Mouse (Mus musculus) T-helper 2 cell (primary cell): Measurements from ENCODE around the gene Trim50.

Source experiments
- in situ Hi-C: fragments of 300-600 bp; cut with MboI, MseI; formaldehyde crosslinking; loops from one replicate; pipeline ENCODE4 v1.15.1; 2025; ENCODE audit warnings: high pct_unique_total_duplicates

Gene Trim50

GRCm38 (mm10) chr5:135369787-135370654 is 16.9 kb downstream of the Trim50 start, which contains the start of gene Nsun5:
Nsun5 (plus strand) TSS chr5:135369953.
- in situ Hi-C loops: no loop called here

- in situ Hi-C loops: no loop called here
Measured at GRCm38 (mm10) chr5:135371195-135371594, 18.1 kb downstream of the Trim50 start.

DNA sequence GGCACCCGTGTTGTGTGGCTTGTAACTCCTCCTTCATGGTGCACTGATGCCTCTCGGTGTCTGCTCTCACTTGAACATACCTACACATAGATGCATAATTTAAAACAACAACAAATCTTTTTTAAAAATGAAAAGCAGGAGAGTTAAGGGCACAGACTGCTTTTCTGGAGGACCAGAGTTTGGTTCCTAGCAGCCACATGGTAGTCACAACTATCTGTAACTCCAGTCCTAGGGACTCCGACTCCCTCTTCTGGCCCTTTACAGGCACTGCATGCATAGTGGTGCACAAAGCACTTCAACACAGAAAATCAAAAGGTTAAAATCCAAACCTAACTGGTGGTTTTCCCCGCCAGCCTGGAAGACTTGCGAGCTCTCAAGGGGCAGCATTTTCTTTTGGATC is 20.5 kb downstream of the Trim50 start:
- in situ Hi-C loops: no loop called here

- in situ Hi-C loops: loop anchor here (5.0 kb wide), 1 partner anchor 178 kb away; no protein-coding TSS in a partner anchor
Measured at GRCm38 (mm10) chr5:135375167-135375566, 22.1 kb downstream of the Trim50 start.

- in situ Hi-C loops: loop anchor here (5.0 kb wide), 1 partner anchor 179 kb away; no protein-coding TSS in a partner anchor
Measured at GRCm38 (mm10) chr5:135376341-135376740, 23.2 kb downstream of the Trim50 start.

GRCm38 (mm10) chr5:135380681-135381080 is 27.6 kb downstream of the Trim50 start:
- in situ Hi-C loops: no loop called here

GRCm38 (mm10) chr5:135381356-135381925 is 28.3 kb downstream of the Trim50 start:
- in situ Hi-C loops: no loop called here

DNA sequence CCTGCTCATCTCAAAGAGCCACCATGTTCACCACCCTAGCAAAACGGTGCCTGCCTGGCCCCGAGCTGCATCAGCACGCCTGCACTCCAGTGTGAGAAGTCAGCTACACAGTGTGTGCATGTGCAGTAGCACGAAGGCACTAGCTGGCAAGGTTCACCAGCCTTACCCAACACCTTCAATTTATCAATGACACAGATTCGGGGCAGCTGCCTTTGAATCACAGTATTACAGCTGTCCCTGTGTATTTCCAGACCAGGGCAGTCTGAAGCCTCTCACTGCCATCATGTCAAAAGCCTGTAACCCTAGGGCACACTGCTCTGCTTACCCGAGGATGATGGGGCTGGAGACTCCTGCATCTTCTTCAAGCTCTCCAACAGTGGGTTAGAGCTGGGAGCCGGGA is 29.7 kb downstream of the Trim50 start:
- in situ Hi-C loops: no loop called here

GRCm38 (mm10) chr5:135383771-135384170 is 30.7 kb downstream of the Trim50 start:
- in situ Hi-C loops: no loop called here

DNA sequence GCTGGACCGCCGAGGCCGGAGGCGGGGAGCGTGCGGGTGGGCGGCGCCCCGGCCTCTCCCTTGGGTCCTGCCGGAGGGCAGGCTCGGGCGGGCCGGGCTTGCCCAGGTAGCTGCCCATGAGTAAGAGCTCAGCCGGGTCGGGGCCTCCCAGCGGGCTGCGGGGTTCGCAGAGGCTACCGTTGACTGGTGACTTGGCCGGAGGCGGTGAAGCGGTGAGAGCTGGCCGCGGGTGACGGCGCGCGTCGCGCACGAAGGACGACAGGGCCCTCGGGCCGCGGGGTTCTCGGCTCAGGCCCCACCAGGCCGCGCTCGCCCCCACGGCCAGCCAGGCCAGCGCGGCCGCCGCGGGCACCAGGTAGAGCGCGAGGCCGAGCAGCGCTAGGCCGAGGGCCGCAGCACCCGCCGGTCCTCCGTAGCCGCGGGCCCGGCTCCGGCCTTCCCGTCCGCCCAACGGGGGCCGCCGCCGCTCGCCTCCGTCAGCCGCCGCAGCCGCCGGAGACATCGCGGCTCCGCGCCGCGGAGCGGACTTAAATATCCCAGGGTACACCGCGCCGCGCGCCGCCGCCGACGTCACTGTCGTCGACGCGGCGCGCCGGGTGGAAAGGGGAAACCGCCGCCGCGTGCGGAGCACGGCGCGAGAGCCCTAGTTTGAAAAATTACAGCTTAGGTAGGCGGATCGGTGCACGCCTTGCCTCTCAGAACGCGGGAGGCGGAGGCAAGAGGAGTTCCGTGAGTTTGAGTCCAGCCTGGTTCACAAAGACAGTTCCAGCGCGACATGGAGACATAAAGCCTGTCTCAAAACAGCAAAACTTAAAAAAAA is 41.1 kb downstream of the Trim50 start, which contains the start of gene Pom121:
TSS of gene Pom121 (minus strand) at position 543 of the 820 bp plus-strand sequence.
- in situ Hi-C loops: no loop called here

GRCm38 (mm10) chr5:135395826-135396225 is 42.7 kb downstream of the Trim50 start:
- in situ Hi-C loops: no loop called here

- in situ Hi-C loops: no loop called here
Measured at GRCm38 (mm10) chr5:135399382-135399781, 46.3 kb downstream of the Trim50 start.

GRCm38 (mm10) chr5:135400244-135400643 is 47.1 kb downstream of the Trim50 start:
- in situ Hi-C loops: no loop called here

- in situ Hi-C loops: loop anchor here (5.0 kb wide), 1 partner anchor 62 kb away; no protein-coding TSS in a partner anchor
Measured at GRCm38 (mm10) chr5:135404623-135405022, 51.5 kb downstream of the Trim50 start.

- in situ Hi-C loops: loop anchor here (5.0 kb wide), 1 partner anchor 63 kb away; no protein-coding TSS in a partner anchor
Measured at GRCm38 (mm10) chr5:135405437-135405836, 52.3 kb downstream of the Trim50 start.

DNA sequence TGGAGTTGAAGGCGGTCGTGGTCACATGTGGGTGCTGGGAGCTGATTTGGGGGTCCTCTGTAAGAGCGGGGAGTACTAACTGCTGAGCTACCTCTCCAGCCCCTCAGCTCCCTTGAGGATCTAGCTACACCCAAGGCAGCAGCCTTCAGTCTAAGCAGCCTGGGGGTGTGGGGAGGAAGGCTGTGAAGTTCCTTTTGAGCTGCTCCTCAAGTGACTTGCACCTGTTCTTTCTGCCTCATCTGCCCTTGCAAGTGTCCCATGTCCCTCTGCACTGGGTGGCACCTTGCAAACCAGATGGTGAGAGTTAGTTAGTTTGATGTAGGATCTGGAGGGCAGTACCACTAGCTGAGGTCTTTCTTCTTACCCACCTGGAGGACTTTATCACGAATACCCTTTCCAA is 55.0 kb downstream of the Trim50 start:
- in situ Hi-C loops: loop anchor here (5.0 kb wide), 1 partner anchor 66 kb away; no protein-coding TSS in a partner anchor

- in situ Hi-C loops: no loop called here
Measured at GRCm38 (mm10) chr5:135410266-135410665, 57.2 kb downstream of the Trim50 start.
